Mouse (Mus musculus): ENCODE results near the gene Trib3.
A peak's percentile ranks its signal among the peaks of the same experiment; 100 is the strongest.

The Trib3 gene

DNA sequence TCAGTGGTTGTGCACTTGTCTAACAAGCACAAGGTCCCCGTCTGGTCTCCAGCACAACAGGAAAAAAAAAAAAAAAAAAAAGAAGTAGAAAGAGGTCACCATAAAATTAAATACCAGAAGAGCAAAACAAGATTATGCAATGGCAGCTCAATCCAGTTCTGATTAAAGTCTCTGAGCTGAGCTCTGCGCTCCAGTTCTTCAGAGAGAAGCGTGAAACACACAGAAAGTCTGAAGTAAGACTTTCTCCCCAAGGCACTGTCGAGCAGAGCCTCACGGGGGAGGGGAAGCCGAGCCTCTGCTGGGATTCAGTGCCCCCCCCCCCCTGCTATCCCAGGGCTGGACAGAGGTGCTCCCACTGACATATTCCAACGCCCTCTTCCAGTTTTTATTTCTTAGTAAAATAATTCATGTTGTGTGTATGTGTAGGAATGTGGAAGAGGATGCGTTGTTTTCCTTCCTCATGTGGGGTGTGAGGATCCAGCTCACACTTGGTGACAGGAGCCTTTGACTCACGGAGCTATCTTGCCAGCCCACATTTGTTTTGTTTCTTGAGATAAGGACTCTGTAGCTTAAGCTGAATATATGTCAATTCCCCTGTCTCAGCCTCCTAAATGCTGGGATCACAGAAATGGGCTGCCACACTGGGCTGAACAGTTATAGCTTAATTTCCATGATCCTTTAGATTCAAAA, 3.1 kb upstream of the Trib3 start:
- DNase-seq, result no peak

GRCm38 (mm10) chr2:152345393-152345792, 1.6 kb upstream of the Trib3 start:
- DNase-seq, result no peak

DNA sequence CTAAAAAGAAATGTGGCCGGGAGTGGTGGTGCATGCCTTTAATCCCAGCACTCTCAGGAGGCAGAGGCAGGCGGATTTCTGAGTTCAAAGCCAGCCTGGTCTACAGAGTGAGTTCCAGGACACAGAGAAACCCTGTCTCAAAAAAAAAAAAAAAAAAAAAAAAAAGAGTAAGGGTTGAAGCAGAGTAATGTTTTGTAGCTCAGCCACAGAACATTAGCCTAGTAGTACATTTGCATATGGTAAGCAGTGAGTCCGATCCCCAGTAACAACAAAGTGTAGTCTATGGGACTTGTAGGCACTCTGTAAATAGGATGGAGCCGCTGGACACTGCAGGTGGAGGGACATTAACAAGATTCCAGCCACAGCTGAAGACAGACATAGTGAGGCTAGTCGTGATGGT, 1.1 kb upstream of the Trib3 start:
- DNase-seq, result no peak

DNA sequence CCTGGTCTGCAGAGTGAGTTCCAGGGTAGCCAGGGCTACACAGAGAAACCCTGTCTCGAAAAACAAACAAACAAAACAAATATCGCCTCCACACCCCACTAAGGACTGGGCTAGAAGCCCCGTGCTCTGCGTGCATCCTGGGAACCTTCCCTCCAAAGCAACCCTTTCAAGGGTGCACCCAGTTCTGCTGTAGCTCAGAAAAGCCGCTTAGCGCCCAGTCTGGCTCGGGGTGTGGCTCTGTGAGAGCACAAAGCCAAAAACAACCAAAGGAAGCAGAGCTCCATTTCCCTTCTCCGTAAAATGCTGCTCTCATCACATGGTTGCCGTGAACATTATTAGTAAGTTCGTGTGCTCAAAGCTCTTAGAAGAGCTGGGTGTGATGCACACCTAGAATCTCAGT, 529 bp upstream of the Trib3 start:
- DNase-seq, result peak in 1 of 2 experiments; percentile 47

DNA sequence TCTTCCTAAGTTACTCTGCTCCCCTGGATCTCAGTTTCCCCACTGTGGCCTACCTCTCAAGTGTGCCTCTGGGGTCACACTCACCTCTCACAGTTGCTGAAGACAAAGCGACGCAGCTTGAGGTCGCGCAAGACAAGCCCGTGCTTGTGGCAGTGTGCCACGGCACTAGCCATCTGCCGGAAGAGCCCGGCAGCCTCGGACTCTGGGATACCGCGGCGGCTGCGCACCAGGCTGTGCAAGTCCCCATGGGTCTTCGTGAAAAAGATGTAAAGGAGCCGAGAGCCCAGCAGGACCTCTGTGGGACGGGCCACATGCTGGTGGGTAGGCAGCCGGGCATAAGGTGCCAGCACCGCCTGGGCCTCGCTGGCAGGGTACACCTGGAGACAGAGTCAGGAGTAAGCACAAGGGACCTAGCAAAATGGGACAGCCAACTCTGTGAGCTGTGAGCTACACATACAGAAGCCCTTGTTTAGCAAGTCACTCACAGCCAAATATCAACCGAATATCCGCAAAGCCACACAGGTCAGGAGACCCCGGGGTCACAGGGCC, 4.1 kb downstream of the Trib3 start:
- no peak for DNase-seq

DNA sequence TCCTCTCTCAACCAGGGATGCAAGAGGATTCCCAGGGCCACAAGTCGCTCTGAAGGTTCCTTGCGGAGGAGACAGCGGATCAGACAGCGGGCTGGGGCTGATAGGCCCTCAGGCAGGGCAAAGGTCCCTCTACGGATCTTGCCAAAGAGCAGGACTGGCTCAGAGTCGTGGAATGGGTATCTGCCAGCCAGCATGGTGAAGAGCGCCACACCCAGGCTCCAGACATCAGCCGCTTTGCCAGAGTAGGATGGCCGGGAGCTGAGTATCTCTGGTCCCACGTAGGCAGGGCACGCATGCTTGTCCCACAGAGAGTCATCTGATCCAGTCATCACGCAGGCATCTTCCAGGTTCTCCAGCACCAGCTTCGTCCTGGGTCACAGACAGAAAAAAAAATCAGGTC, 5.5 kb downstream of the Trib3 start:
- no peak for DNase-seq

DNA sequence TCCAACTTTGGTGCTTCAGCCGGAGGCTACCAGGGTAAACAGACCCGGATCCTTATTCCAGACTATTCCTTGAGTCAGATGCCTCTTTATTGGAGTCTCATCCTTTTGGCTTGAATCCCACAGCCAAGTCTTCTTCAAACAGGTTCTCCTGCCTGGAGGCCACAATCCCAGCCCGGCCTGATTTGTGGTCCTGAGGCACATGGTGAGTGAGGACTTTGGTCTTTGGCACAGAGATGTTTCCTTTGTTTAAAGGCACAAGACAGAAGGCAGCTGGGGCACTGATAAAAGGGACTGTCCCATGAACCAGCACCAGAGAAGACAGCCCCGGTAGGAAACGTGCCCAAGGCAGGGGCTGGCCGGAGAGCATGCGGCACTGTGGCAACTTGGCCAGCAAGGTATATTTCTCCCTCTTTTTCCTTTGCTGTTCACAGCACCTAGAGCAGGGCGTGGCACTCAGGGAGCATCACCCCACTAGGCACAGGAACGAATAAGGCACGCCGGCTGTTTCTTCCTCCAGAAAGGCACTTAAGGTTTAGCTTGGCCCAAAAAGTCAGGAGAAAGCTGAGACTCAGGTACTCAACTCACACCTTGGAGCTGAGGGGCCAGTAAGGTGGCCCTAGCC, 6.1 kb downstream of the Trib3 start:
- DNase-seq, result peak; percentile 39 to 41

DNA sequence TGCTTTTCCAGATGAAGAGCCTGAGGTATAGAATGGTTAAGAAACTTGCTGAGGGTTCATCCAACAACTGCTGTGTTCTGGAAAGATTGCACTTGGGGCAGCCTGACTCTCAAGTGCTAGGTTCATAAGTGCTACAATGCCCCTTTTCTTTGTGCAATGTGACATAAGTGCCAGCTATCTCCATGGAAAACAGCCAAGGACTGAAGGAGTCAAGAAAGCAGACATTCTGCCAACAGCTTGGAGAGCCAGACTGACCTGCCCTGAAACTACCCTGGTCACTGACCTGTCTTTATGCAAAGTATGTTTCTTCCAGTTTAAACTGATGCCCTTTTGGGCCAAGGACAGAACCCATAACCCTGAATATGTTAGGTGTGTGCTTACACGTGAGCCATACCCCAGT, 7.0 kb downstream of the Trib3 start:
- DNase-seq, result peak in 1 of 2 experiments; percentile 45

GRCm38 (mm10) chr2:152335289-152335820, 8.5 kb downstream of the Trib3 start:
- DNase-seq, result no peak

- DNase-seq, result no peak
These were observed 10.4 kb downstream of the Trib3 start for GRCm38 (mm10) chr2:152333345-152334006.

DNA sequence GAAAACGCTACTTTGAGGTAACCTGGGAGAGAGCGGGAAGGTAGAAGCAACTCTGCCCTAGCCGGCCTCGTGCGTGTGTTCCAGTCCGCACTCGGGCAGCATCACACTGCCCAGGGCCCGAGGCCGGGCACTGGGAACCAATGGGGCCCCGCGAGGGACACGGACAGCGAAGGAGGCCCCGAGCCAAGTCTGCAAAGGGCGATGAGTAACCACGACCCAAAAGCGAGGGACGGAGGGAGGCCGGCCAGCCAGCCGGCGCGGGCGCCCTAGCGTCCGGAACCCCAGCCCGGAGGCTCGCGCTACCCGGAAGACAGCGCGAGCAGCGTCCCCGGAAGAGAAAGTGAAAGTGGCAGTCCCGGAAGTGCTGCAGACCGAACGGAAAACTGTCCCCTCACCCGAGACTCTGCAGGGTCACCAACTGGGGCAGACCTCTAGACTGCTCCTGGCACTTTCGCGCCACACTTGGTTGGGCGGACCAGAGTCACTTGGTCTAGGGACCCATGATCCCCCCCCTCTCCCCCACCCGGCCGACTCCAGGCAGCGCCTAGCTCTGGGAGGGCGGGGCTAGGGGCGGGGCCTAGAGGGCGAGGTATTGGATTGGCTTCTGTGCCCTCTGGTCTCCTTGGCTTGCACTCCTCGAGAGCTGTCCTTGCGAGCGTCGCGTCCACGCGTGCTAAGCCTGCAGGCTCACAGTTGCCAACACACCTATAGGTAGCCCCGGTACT, 11.6 kb downstream of the Trib3 start, which contains the start of gene Rbck1:
Rbck1 (minus strand) TSS at position 553 of the 725 bp plus-strand sequence.
- DNase-seq, result peak; percentile 89 to 90

GRCm38 (mm10) chr2:152330858-152331423, 12.9 kb downstream of the Trib3 start:
- no peak for DNase-seq

GRCm38 (mm10) chr2:152327980-152328379, 15.9 kb downstream of the Trib3 start:
- DNase-seq, result peak; percentile 32 to 45

GRCm38 (mm10) chr2:152326654-152327053, 17.2 kb downstream of the Trib3 start:
- DNase-seq, result no peak

DNA sequence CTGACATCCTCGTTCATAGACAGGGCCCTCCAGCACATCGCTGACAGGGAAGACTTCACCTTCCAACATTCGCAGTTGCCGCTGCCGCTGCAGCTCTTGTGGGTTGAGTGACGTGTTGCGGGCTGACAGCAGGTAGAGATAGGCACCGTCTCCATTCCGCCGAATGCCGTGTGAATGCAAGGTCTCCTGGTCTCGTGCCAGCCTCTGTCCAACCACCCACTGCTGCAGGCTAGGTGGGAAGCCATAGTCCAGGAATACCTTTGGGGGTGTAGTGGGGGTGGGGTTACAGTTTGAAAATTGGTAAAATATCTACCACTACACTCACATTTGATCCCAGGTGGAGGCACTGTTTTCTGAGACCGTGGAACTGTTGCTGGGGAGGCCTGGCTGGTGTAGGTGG, 17.7 kb downstream of the Trib3 start:
- DNase-seq, result no peak

DNA sequence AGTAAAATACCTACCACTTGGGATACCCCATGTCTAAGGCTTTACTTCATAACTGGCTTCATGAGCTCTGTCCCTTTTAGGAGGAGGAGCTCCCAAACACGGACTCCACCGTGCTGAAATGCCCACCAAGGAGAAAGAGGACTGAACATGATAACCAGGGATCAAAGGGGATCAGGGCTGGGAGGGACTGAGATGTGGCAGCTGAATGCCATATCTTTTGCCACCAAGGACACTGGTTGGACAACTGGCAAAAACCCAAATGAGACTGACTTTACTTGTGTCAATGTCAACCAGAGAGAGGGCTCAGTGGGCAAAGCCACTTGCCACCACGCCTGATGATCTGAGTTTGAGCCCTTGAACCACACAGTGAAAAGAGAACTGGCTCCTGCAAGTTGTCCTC, 19.0 kb downstream of the Trib3 start:
- DNase-seq, result no peak

DNA sequence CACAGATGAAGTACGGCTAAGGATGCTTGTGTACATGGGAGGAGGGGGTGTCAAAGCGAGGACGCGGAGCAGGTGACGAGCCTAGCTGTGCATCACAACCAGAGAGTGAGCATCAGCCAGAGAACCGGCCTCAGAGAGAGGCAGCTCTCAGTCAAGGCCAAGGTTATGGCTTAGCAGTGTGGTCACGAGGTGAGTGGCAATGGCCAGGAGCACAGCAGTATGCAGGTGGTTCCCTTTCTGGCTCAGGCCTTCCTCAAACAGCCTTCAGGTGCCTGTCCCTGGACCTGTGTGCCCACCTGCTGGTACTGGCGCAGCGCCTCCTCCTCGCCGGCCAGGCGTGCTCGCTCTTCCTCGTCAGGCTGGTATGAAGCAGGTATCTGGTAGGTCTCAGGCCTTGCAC, 19.9 kb downstream of the Trib3 start:
- DNase-seq, result no peak

GRCm38 (mm10) chr2:152322198-152322597, 21.6 kb downstream of the Trib3 start:
- DNase-seq, result no peak

DNA sequence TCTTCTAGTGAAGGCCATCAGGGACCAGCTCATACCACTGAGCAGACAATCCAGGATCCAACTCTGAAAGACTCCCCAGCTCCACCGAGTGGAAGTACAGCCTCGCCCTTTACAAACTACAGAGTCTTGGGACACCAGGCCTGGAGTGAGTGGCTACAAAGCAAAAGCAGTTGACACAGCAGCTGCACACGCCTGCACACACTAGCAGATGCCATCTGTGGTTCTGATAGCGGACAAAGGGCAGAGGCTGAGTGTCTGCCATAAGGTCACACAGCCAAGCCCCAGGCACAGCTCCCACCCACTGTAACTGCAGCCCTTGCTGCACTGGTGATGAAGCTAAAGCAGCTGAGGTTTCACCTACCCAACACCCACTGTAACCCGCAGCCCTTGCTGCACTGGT, 22.3 kb downstream of the Trib3 start:
- no peak for DNase-seq

GRCm38 (mm10) chr2:152317054-152317453, 26.8 kb downstream of the Trib3 start:
- DNase-seq, result no peak

DNA sequence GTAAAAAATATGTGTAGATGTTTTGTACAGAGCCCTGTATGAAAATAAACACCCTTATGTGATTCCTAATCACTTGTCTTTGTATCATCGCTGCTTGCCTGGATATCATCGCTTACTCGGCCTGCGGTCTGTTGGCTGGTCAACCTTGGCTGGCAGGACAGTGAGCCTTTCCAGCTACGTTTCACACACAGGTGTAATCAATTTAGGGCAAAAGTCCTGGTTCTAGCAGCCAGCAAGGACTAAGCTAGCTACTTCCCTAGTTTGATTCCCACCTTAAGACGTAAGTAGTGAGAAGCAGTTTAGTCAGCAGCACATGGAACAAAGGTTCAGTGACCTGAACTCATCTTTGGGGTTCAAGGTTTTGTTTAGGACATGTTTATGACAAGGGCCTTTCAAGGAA, 29.9 kb downstream of the Trib3 start:
- no peak for DNase-seq

DNA sequence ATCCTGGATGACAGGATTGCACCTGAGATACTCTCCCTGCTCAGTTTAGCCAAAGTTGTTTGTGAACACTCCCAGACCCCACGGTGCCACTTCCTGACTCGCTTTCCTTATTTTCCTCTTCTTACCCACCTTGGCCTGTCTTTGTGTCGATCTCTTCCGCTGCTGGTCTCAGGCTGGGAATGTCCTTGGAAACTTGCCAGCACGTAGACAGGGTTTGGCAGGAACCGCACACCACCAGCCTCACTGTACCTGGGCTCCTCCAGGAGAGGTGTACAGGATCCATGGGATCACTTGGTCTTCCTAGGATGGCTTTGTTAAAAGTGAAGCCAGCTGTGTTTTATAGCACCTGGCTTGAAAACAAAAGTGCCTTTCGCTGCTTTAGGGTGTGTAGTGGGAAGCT, 30.8 kb downstream of the Trib3 start:
- DNase-seq, result peak in 1 of 2 experiments; percentile 25
